Mouse (Mus musculus) thymus, adult 2 months (tissue): ENCODE results near the gene Ctns. TPM values are rescaled to one million over a fixed set of nuclear protein-coding genes. Genes with fewer than 3 reads are reported as not detected.
A peak's percentile ranks its signal among the peaks of the same experiment; 100 is the strongest.

Source experiments
- DNase-seq: peaks from one replicate; pipeline ENCODE4 v3.0.0; 2021
- H3K27ac ChIP-seq: fragments of 200-500 bp; 2 replicates; pipeline ENCODE4 v1.5.1; 2012; ENCODE audit warnings: low read length, control low read depth; ENCODE audit not compliant: control insufficient read depth, insufficient read depth
- H3K27me3 ChIP-seq: fragments of 200-500 bp; 2 replicates; pipeline ENCODE4 v1.6.1; 2012; ENCODE audit warnings: mild to moderate bottlenecking, low read length, moderate library complexity, mixed read lengths; ENCODE audit not compliant: control insufficient read depth, insufficient read depth
- H3K36me3 ChIP-seq: fragments of 200-500 bp; 2 replicates; pipeline ENCODE4 v1.6.1; 2012; ENCODE audit warnings: mild to moderate bottlenecking, low read length, moderate library complexity; ENCODE audit not compliant: control insufficient read depth, insufficient read depth
- H3K4me1 ChIP-seq: fragments of 200-500 bp; replicated peaks from 2 replicates; pipeline ENCODE4 v1.6.1; 2012; ENCODE audit warnings: low read length; ENCODE audit not compliant: control insufficient read depth, insufficient read depth
- H3K4me3 ChIP-seq: fragments of 200-500 bp; 2 replicates; pipeline ENCODE4 v1.5.1; 2012; ENCODE audit warnings: mild to moderate bottlenecking, low read length, control low read depth, moderate library complexity; ENCODE audit not compliant: control insufficient read depth, insufficient read depth
- CTCF ChIP-seq: fragments of 200-500 bp; IDR thresholded peaks from 2 replicates; pipeline ENCODE4 v1.5.1; 2012; ENCODE audit warnings: mild to moderate bottlenecking, control low read depth, low read length, moderate library complexity, borderline replicate concordance; ENCODE audit not compliant: control insufficient read depth, poor library complexity, insufficient read depth; ENCODE audit errors: extremely low read depth
- POLR2A ChIP-seq: fragments of 200-500 bp; IDR thresholded peaks from 2 replicates; pipeline ENCODE4 v1.6.1; 2012; ENCODE audit warnings: mild to moderate bottlenecking, low read length, control low read depth, moderate library complexity; ENCODE audit not compliant: control insufficient read depth, poor library complexity, insufficient read depth; ENCODE audit errors: extremely low read depth
- WGBS: fragments of 180-500 bp; shearing (Covaris S2); methylation state at CpG from one replicate; pipeline ENCODE4 v1.1.7; 2018; 5-methylcytosine and 5-hydroxymethylcytosine counted together
- polyA plus RNA-seq: library from polyadenylated mRNA; depleted of rRNA; stranded (reverse); fragments of >200 nt; gene quantifications from 2 replicates; pipeline ENCODE4 v1.2.3, GENCODE M21; 2012; rRNA removed

Gene Ctns
- polyA plus RNA-seq, 1 experiment = 20.1 TPM

DNA sequence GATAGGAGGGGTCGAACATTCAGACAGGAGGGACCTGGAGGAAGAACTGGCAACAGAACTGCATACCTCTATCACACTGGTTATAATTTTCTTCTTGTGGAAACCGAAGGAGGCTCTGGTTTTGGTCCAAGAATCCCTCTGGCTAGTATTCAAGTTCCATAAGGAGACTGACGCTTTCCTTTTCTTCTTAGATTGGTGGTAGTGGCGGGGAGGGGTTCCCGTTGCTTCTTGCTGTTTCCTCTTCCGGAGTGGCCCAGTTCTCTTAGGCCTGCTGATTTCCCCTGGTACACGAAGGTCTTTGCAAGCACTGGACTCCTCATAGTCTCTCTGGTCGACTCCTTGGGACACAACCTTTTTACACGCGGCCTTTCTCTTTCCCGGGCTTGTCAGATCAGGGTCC is 61.7 kb downstream of the Ctns start:
- WGBS = 2% methylated on average over 11 of the region's 11 CpGs
- no peak overlapping the region for H3K27ac ChIP-seq
- H3K27me3 ChIP-seq = no peaks in the 10 kb centered on the region
- peak overlapping the region; percentile 77 for H3K4me3 ChIP-seq
- H3K4me1 ChIP-seq = peaks cover 18% of the 10 kb centered on the region
- H3K36me3 ChIP-seq = no peaks in the 10 kb centered on the region
- TF ChIP-seq CTCF (no peak), POLR2A (no peak; the same call in 1 of the 2 replicates)
- DNase-seq = peak; percentile 20

DNA sequence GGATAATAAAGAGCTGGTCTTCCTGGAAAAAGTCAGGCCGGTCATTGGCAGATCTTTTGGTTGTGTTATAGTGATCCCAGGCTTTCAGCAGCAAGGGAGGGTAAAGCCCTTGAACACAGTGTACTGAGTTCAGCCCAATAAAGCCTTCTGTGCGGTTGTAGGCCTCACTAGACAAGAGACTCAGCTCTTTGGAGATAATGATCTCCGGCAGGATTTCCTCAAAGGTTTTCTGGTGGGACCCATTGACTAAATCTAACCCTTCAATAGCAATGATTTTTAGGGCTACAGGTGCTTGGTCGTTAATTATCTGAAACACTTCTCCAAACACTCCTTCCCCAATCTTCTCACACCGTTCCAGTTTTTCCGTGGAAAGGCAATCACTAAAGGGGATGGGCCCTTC is 62.3 kb downstream of the Ctns start:
- TF ChIP-seq POLR2A = no peak
- no peak for TF ChIP-seq CTCF
- 24% methylated on average over 6 of the region's 6 CpGs for WGBS
- H3K4me3 ChIP-seq = peak overlapping the region; percentile 17; the same call in 1 of the 2 replicates
- no peak for DNase-seq
- no peaks in the 10 kb centered on the region for H3K36me3 ChIP-seq
- H3K27me3 ChIP-seq = no peaks in the 10 kb centered on the region
- no peak overlapping the region for H3K27ac ChIP-seq
- peaks cover 18% of the 10 kb centered on the region for H3K4me1 ChIP-seq

DNA sequence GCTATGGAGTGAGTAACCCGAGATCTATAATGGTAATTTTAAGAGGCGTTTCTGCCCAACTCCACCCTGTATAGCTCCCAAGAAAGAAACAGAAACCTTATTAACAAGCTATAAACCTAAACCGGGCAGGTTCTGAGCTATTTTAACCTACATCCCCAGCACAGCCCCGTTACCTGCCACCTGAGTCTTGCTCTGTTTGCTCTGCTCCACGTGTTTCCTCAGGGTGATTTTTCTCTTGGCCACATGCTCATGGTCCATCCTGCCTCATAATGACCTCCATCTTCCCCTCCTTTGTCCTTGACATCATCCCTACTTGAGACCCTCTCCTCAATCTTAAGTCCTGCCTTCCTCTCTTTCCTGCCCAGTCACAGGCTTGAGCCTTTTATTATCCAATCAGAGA is 64.6 kb downstream of the Ctns start:
- Histone ChIP-seq H3K4me1 (peaks cover 18% of the 10 kb centered on the region), H3K36me3 (no peaks in the 10 kb centered on the region), H3K27ac (no peak overlapping the region), H3K4me3 (no peak overlapping the region), H3K27me3 (no peaks in the 10 kb centered on the region)
- 91% methylated on average over 5 of the region's 5 CpGs for WGBS
- TF ChIP-seq CTCF (no peak), POLR2A (no peak)
- no peak for DNase-seq

Other genes starting within 250 kb of the Ctns start
- gene Atp2a3, start 237.9 kb downstream of the Ctns start, polyA plus RNA-seq = 478 and 539 TPM in 2 replicates
- gene P2rx1, start 199.9 kb downstream of the Ctns start, polyA plus RNA-seq = 82.6 and 103 TPM in 2 replicates
- 35.4 and 40.0 TPM in 2 replicates for gene Camkk1, start 180.0 kb downstream of the Ctns start, polyA plus RNA-seq
- gene Ncbp3, start 151.3 kb downstream of the Ctns start, polyA plus RNA-seq = 6.5 and 7.0 TPM in 2 replicates
- 24.1 and 24.6 TPM in 2 replicates for gene Itgae, start 108.5 kb downstream of the Ctns start, polyA plus RNA-seq
- 8.6 and 14.0 TPM in 2 replicates for gene Haspin, start 60.7 kb downstream of the Ctns start, polyA plus RNA-seq
- 1.9 and 2.0 TPM in 2 replicates for gene P2rx5, start 38.6 kb downstream of the Ctns start, polyA plus RNA-seq
- 58.6 and 64.9 TPM in 2 replicates for gene Emc6, start 22.0 kb downstream of the Ctns start, polyA plus RNA-seq
- gene Tax1bp3, start 22.0 kb downstream of the Ctns start, polyA plus RNA-seq = 63.1 and 72.0 TPM in 2 replicates
- 3.7 and 4.0 TPM in 2 replicates for gene Shpk, start 418 bp upstream of the Ctns start, polyA plus RNA-seq
- gene Trpv1, start 35.2 kb upstream of the Ctns start, polyA plus RNA-seq = 0.16 and 0.55 TPM in 2 replicates
- gene Trpv3, start 68.3 kb upstream of the Ctns start, polyA plus RNA-seq = 0.15 and 0.19 TPM in 2 replicates
- 0.46 and 0.87 TPM in 2 replicates for gene Aspa, start 130.6 kb upstream of the Ctns start, polyA plus RNA-seq
- not detected in 2 replicates for gene Gm49340, start 130.7 kb upstream of the Ctns start, polyA plus RNA-seq
- gene Spata22, start 130.7 kb upstream of the Ctns start, polyA plus RNA-seq = not detected in 2 replicates
- gene Olfr20, start 151.7 kb upstream of the Ctns start, polyA plus RNA-seq = 0.38 TPM in 1 of 2 replicates, not detected in the other
- not detected in 2 replicates for gene Olfr376, start 172.2 kb upstream of the Ctns start, polyA plus RNA-seq
- not detected in 2 replicates for gene Olfr1, start 200.6 kb upstream of the Ctns start, polyA plus RNA-seq
- not detected in 2 replicates for gene Olfr378, start 229.4 kb upstream of the Ctns start, polyA plus RNA-seq